Mouse (Mus musculus): Measurements from ENCODE around the gene Defb30. TPM values are rescaled to one million over a fixed set of nuclear protein-coding genes. Genes with fewer than 3 reads are reported as not detected.

The Defb30 gene
- total RNA-seq, 2 experiments from 2014 or later: not detected

Other genes with a start within 250 kb of the Defb30 start
- 10 to 100 TPM; 15.6 to 15.8 TPM for gene Wdfy2, start 212.3 kb downstream of the Defb30 start, total RNA-seq (2021)
- gene Defb48, start 65.5 kb downstream of the Defb30 start, total RNA-seq (2021): not detected
- not detected for gene Defb47, start 51.9 kb downstream of the Defb30 start, total RNA-seq (2021)
- not detected for gene Defb43, start 38.2 kb downstream of the Defb30 start, total RNA-seq (2021)
- gene Defb42, start 3.0 kb downstream of the Defb30 start, total RNA-seq (2021): not detected

All from left cerebral cortex, postnatal 4 days (tissue).